Mouse (Mus musculus): ENCODE data around the gene Epb41. TPM values are rescaled to one million over a fixed set of nuclear protein-coding genes. Genes with fewer than 3 reads are reported as not detected.
A peak's percentile ranks its signal among the peaks of the same experiment; 100 is the strongest.

The Epb41 gene
- polyA plus RNA-seq, 1 experiment from 2014 or later, result 125 TPM

- no peak for ATAC-seq (ENCODE audit: insufficient number of reproducible peaks, insufficient read depth, low FRiP score, low TSS enrichment)
- 72% methylated on average over 6 of the region's 6 CpGs for WGBS
- no peak overlapping the region for H3K4me3 ChIP-seq
- H3K4me2 ChIP-seq (replicated peaks), result no peak overlapping the region
- 0 out of 2 replicates have a peak, but pooled peaks cover 11% of the 10 kb centered on the region for H3K27me3 ChIP-seq
- peaks cover 13% of the 10 kb centered on the region for H3K4me1 ChIP-seq
- no peaks in the 10 kb centered on the region for H3K9me3 ChIP-seq
- H3K27ac ChIP-seq, result no peak overlapping the region
- no peak overlapping the region; the same call in 1 of the 2 replicates for H3K9ac ChIP-seq
- no peaks in the 10 kb centered on the region for H3K36me3 ChIP-seq
Observed at GRCm38 (mm10) chr4:132072946-132073345, 2.2 kb downstream of the Epb41 start.

- no peak overlapping the region for H3K27ac ChIP-seq
- H3K4me1 ChIP-seq, result peaks cover 13% of the 10 kb centered on the region
- H3K4me3 ChIP-seq, result no peak overlapping the region
- 75% methylated on average over 3 of the region's 3 CpGs for WGBS
- ATAC-seq (ENCODE audit: insufficient number of reproducible peaks, insufficient read depth, low FRiP score, low TSS enrichment), result no peak
- no peaks in the 10 kb centered on the region for H3K9me3 ChIP-seq
- H3K27me3 ChIP-seq, result 0 out of 2 replicates have a peak, but pooled peaks cover 11% of the 10 kb centered on the region
- H3K9ac ChIP-seq, result no peak overlapping the region
- no peaks in the 10 kb centered on the region for H3K36me3 ChIP-seq
- no peak overlapping the region for H3K4me2 ChIP-seq (replicated peaks)
Observed at GRCm38 (mm10) chr4:132072156-132072555, 3.0 kb downstream of the Epb41 start.

- Histone ChIP-seq H3K36me3 (no peaks in the 10 kb centered on the region), H3K27ac (no peak overlapping the region), H3K4me3 (no peak overlapping the region), H3K9ac (no peak overlapping the region), H3K9me3 (no peaks in the 10 kb centered on the region), H3K4me2 (replicated peaks) (no peak overlapping the region), H3K4me1 (peaks cover 9% of the 10 kb centered on the region), H3K27me3 (0 out of 2 replicates have a peak, but pooled peaks cover 11% of the 10 kb centered on the region)
- 89% methylated on average over 2 of the region's 2 CpGs for WGBS
- no peak for ATAC-seq (ENCODE audit: insufficient number of reproducible peaks, insufficient read depth, low FRiP score, low TSS enrichment)
Observed at GRCm38 (mm10) chr4:132071674-132072073, 3.4 kb downstream of the Epb41 start.

GRCm38 (mm10) chr4:132067938-132068235 lies 7.2 kb downstream of the Epb41 start:
- no peaks in the 10 kb centered on the region for H3K36me3 ChIP-seq
- no peak overlapping the region for H3K4me2 ChIP-seq (replicated peaks)
- H3K9ac ChIP-seq, result no peak overlapping the region
- no peaks in the 10 kb centered on the region for H3K9me3 ChIP-seq
- H3K27me3 ChIP-seq, result 0 out of 2 replicates have a peak, but pooled peaks cover 2% of the 10 kb centered on the region
- ATAC-seq (ENCODE audit: insufficient number of reproducible peaks, insufficient read depth, low FRiP score, low TSS enrichment), result no peak
- no peak overlapping the region for H3K4me3 ChIP-seq
- 65% methylated on average over 2 of the region's 2 CpGs for WGBS
- no peak overlapping the region for H3K27ac ChIP-seq
- H3K4me1 ChIP-seq, result peaks cover 9% of the 10 kb centered on the region; the same call in 1 of the 2 replicates

- H3K4me3 ChIP-seq, result no peak overlapping the region
- peaks cover 12% of the 10 kb centered on the region; the same call in 1 of the 2 replicates for H3K4me1 ChIP-seq
- H3K27ac ChIP-seq, result no peak overlapping the region
- H3K4me2 ChIP-seq (replicated peaks), result no peak overlapping the region
- WGBS, result 88% methylated on average over 14 of the region's 14 CpGs
- no peaks in the 10 kb centered on the region for H3K9me3 ChIP-seq
- H3K36me3 ChIP-seq, result no peaks in the 10 kb centered on the region
- no peak for ATAC-seq (ENCODE audit: insufficient number of reproducible peaks, insufficient read depth, low FRiP score, low TSS enrichment)
- no peak overlapping the region for H3K9ac ChIP-seq
- H3K27me3 ChIP-seq, result no peaks in the 10 kb centered on the region
Observed at GRCm38 (mm10) chr4:132067112-132067937, 7.8 kb downstream of the Epb41 start.

- no peak for ATAC-seq (ENCODE audit: insufficient number of reproducible peaks, insufficient read depth, low FRiP score, low TSS enrichment)
- WGBS, result 49% methylated on average over 10 of the region's 10 CpGs
- Histone ChIP-seq H3K9ac (no peak overlapping the region), H3K9me3 (no peaks in the 10 kb centered on the region), H3K27me3 (no peaks in the 10 kb centered on the region), H3K4me1 (peaks cover 14% of the 10 kb centered on the region; the same call in 1 of the 2 replicates), H3K4me2 (replicated peaks) (0 out of 2 replicates have a peak overlapping the region, but pooled peaks have one; percentile 4), H3K4me3 (no peak overlapping the region), H3K36me3 (no peaks in the 10 kb centered on the region), H3K27ac (no peak overlapping the region)
Observed at GRCm38 (mm10) chr4:132066101-132066773, 8.9 kb downstream of the Epb41 start.

- no peaks in the 10 kb centered on the region for H3K9me3 ChIP-seq
- 81% methylated on average over 3 of the region's 3 CpGs for WGBS
- no peak overlapping the region for H3K9ac ChIP-seq
- H3K4me3 ChIP-seq, result no peak overlapping the region
- no peaks in the 10 kb centered on the region for H3K27me3 ChIP-seq
- H3K36me3 ChIP-seq, result no peaks in the 10 kb centered on the region
- peaks cover 14% of the 10 kb centered on the region; the same call in 1 of the 2 replicates for H3K4me1 ChIP-seq
- no peak for ATAC-seq (ENCODE audit: insufficient number of reproducible peaks, insufficient read depth, low FRiP score, low TSS enrichment)
- H3K4me2 ChIP-seq (replicated peaks), result no peak overlapping the region
- H3K27ac ChIP-seq, result no peak overlapping the region
Observed at GRCm38 (mm10) chr4:132065578-132065977, 9.5 kb downstream of the Epb41 start.

GRCm38 (mm10) chr4:132064550-132064949 lies 10.6 kb downstream of the Epb41 start:
- ATAC-seq (ENCODE audit: insufficient number of reproducible peaks, insufficient read depth, low FRiP score, low TSS enrichment), result no peak
- Histone ChIP-seq H3K36me3 (no peaks in the 10 kb centered on the region), H3K4me3 (no peak overlapping the region), H3K4me1 (peaks cover 14% of the 10 kb centered on the region; the same call in 1 of the 2 replicates), H3K27me3 (no peaks in the 10 kb centered on the region), H3K27ac (no peak overlapping the region), H3K9ac (no peak overlapping the region), H3K4me2 (replicated peaks) (no peak overlapping the region), H3K9me3 (no peaks in the 10 kb centered on the region)
- WGBS, result 85% methylated on average over 5 of the region's 5 CpGs

- Histone ChIP-seq H3K36me3 (no peaks in the 10 kb centered on the region), H3K4me3 (no peak overlapping the region), H3K9me3 (no peaks in the 10 kb centered on the region), H3K27ac (no peak overlapping the region), H3K27me3 (no peaks in the 10 kb centered on the region), H3K4me1 (peaks cover 14% of the 10 kb centered on the region; the same call in 1 of the 2 replicates), H3K9ac (no peak overlapping the region), H3K4me2 (replicated peaks) (no peak overlapping the region)
- WGBS, result 71% methylated on average over 17 of the region's 17 CpGs
- ATAC-seq (ENCODE audit: insufficient number of reproducible peaks, insufficient read depth, low FRiP score, low TSS enrichment), result no peak
Observed at GRCm38 (mm10) chr4:132062934-132063884, 11.9 kb downstream of the Epb41 start.

- peaks cover 14% of the 10 kb centered on the region; the same call in 1 of the 2 replicates for H3K4me1 ChIP-seq
- H3K9me3 ChIP-seq, result no peaks in the 10 kb centered on the region
- H3K4me3 ChIP-seq, result no peak overlapping the region
- H3K36me3 ChIP-seq, result no peaks in the 10 kb centered on the region
- no peak overlapping the region for H3K4me2 ChIP-seq (replicated peaks)
- H3K27me3 ChIP-seq, result no peaks in the 10 kb centered on the region
- 46% methylated on average over 8 of the region's 8 CpGs for WGBS
- H3K9ac ChIP-seq, result no peak overlapping the region
- ATAC-seq (ENCODE audit: insufficient number of reproducible peaks, insufficient read depth, low FRiP score, low TSS enrichment), result no peak
- no peak overlapping the region for H3K27ac ChIP-seq
Observed at GRCm38 (mm10) chr4:132062289-132062688, 12.8 kb downstream of the Epb41 start.
